Mouse (Mus musculus): ENCODE measurements around the gene Hcn2.

- TF ChIP-seq CTCF (IDR thresholded peaks at IDR 0.05; ENCODE audit: low read depth) (no peak), EP300 (optimal IDR thresholded peaks at IDR 0.05) (no peak)
These were observed 32.5 kb upstream of the Hcn2 start for GRCm38 (mm10) chr10:79683726-79684640.

All from stomach, postnatal 0 days (tissue).